Mouse (Mus musculus): ENCODE results near the gene Srf. TPM values are rescaled to one million over a fixed set of nuclear protein-coding genes. Genes with fewer than 3 reads are reported as not detected.

Srf gene
- polyA plus RNA-seq, 1 experiment from 2014 or later: 17.8 TPM

- Histone ChIP-seq H3K4me1 (ENCODE audit: control insufficient read depth in 2 of 2, insufficient read depth in 2 of 2, low read length in 2 of 2) (peaks cover 15 to 26% of the 10 kb centered on the region in 2 experiments), H3K9ac (ENCODE audit: low read length) (peak overlapping the region; percentile 9), H3K36me3 (ENCODE audit: control insufficient read depth, insufficient read depth, low read length) (peaks cover 31% of the 10 kb centered on the region), H3K27ac (replicated peaks in 1 of 2; ENCODE audit: control insufficient read depth in 1 of 2, insufficient read depth in 1 of 2, low read depth in 2 of 2, low read length in 2 of 2) (peak overlapping the region; percentile 69 to 73; a peak in 3 of 4 replicates), H3K27me3 (ENCODE audit: control insufficient read depth, insufficient read depth, low read length) (no peaks in the 10 kb centered on the region), H3K9me3 (ENCODE audit: control insufficient read depth, low read length) (no peaks in the 10 kb centered on the region), H3K4me3 (ENCODE audit: control insufficient read depth in 1 of 2, insufficient read depth in 1 of 2, low read depth in 1 of 2, low read length in 2 of 2) (no peak overlapping the region), H3K4me2 (ENCODE audit: low read length) (no peak overlapping the region)
- 87% methylated on average over 6 of the region's 6 CpGs for WGBS
- no peak for ATAC-seq (ENCODE audit: insufficient number of reproducible peaks, insufficient read depth, low FRiP score, low read depth)
Observed at GRCm38 (mm10) chr17:46595336-46595735, 39.4 kb upstream of the Srf start.

- no peak overlapping the region for H3K4me2 ChIP-seq (ENCODE audit: low read length)
- ATAC-seq (ENCODE audit: insufficient number of reproducible peaks, insufficient read depth, low FRiP score, low read depth): no peak
- no peak overlapping the region for H3K4me3 ChIP-seq (ENCODE audit: control insufficient read depth in 1 of 2, insufficient read depth in 1 of 2, low read depth in 1 of 2, low read length in 2 of 2)
- H3K4me1 ChIP-seq (ENCODE audit: control insufficient read depth in 2 of 2, insufficient read depth in 2 of 2, low read length in 2 of 2): peaks cover 15 to 26% of the 10 kb centered on the region in 2 experiments
- peak overlapping the region; percentile 9 for H3K9ac ChIP-seq (ENCODE audit: low read length)
- peaks cover 38% of the 10 kb centered on the region for H3K36me3 ChIP-seq (ENCODE audit: control insufficient read depth, insufficient read depth, low read length)
- WGBS: 11% methylated on average over 9 of the region's 9 CpGs
- H3K9me3 ChIP-seq (ENCODE audit: control insufficient read depth, low read length): no peaks in the 10 kb centered on the region
- peak overlapping the region; percentile 69 to 73 for H3K27ac ChIP-seq (replicated peaks in 1 of 2; ENCODE audit: control insufficient read depth in 1 of 2, insufficient read depth in 1 of 2, low read depth in 2 of 2, low read length in 2 of 2)
- no peaks in the 10 kb centered on the region for H3K27me3 ChIP-seq (ENCODE audit: control insufficient read depth, insufficient read depth, low read length)
Observed at GRCm38 (mm10) chr17:46594606-46595005, 38.6 kb upstream of the Srf start.

GRCm38 (mm10) chr17:46593124-46593523 lies 37.1 kb upstream of the Srf start:
- ATAC-seq (ENCODE audit: insufficient number of reproducible peaks, insufficient read depth, low FRiP score, low read depth): no peak
- Histone ChIP-seq H3K4me1 (ENCODE audit: control insufficient read depth in 2 of 2, insufficient read depth in 2 of 2, low read length in 2 of 2) (peaks cover 15 to 20% of the 10 kb centered on the region in 2 experiments), H3K27ac (replicated peaks in 1 of 2; ENCODE audit: control insufficient read depth in 1 of 2, insufficient read depth in 1 of 2, low read depth in 2 of 2, low read length in 2 of 2) (no peak overlapping the region), H3K36me3 (ENCODE audit: control insufficient read depth, insufficient read depth, low read length) (peaks cover 52% of the 10 kb centered on the region), H3K4me2 (ENCODE audit: low read length) (no peak overlapping the region), H3K4me3 (ENCODE audit: control insufficient read depth in 1 of 2, insufficient read depth in 1 of 2, low read depth in 1 of 2, low read length in 2 of 2) (no peak overlapping the region), H3K9ac (ENCODE audit: low read length) (no peak overlapping the region), H3K9me3 (ENCODE audit: control insufficient read depth, low read length) (no peaks in the 10 kb centered on the region), H3K27me3 (ENCODE audit: control insufficient read depth, insufficient read depth, low read length) (no peaks in the 10 kb centered on the region)
- 84% methylated on average over 4 of the region's 4 CpGs for WGBS

- ATAC-seq (ENCODE audit: insufficient number of reproducible peaks, insufficient read depth, low FRiP score, low read depth): no peak
Observed at GRCm38 (mm10) chr17:46591406-46591805, 35.4 kb upstream of the Srf start.

GRCm38 (mm10) chr17:46590439-46590838 lies 34.5 kb upstream of the Srf start:
- H3K4me3 ChIP-seq (ENCODE audit: control insufficient read depth in 1 of 2, insufficient read depth in 1 of 2, low read depth in 1 of 2, low read length in 2 of 2): no peak overlapping the region
- peaks cover 15 to 16% of the 10 kb centered on the region in 2 experiments for H3K4me1 ChIP-seq (ENCODE audit: control insufficient read depth in 2 of 2, insufficient read depth in 2 of 2, low read length in 2 of 2)
- H3K27me3 ChIP-seq (ENCODE audit: control insufficient read depth, insufficient read depth, low read length): no peaks in the 10 kb centered on the region
- no peak for ATAC-seq (ENCODE audit: insufficient number of reproducible peaks, insufficient read depth, low FRiP score, low read depth)
- no peak overlapping the region for H3K9ac ChIP-seq (ENCODE audit: low read length)
- no peak overlapping the region for H3K4me2 ChIP-seq (ENCODE audit: low read length)
- H3K9me3 ChIP-seq (ENCODE audit: control insufficient read depth, low read length): no peaks in the 10 kb centered on the region
- H3K36me3 ChIP-seq (ENCODE audit: control insufficient read depth, insufficient read depth, low read length): peaks cover 57% of the 10 kb centered on the region
- WGBS: 92% methylated on average over 7 of the region's 7 CpGs
- no peak overlapping the region for H3K27ac ChIP-seq (replicated peaks in 1 of 2; ENCODE audit: control insufficient read depth in 1 of 2, insufficient read depth in 1 of 2, low read depth in 2 of 2, low read length in 2 of 2)

More at GRCm38 (mm10) chr17:46591406-46591805, 35.4 kb upstream of the Srf start:
- Histone ChIP-seq H3K9ac (ENCODE audit: low read length) (no peak overlapping the region), H3K4me3 (ENCODE audit: control insufficient read depth in 1 of 2, insufficient read depth in 1 of 2, low read depth in 1 of 2, low read length in 2 of 2) (no peak overlapping the region), H3K4me1 (ENCODE audit: control insufficient read depth in 2 of 2, insufficient read depth in 2 of 2, low read length in 2 of 2) (peaks cover 15 to 18% of the 10 kb centered on the region in 2 experiments), H3K36me3 (ENCODE audit: control insufficient read depth, insufficient read depth, low read length) (peaks cover 47% of the 10 kb centered on the region), H3K27ac (replicated peaks in 1 of 2; ENCODE audit: control insufficient read depth in 1 of 2, insufficient read depth in 1 of 2, low read depth in 2 of 2, low read length in 2 of 2) (no peak overlapping the region), H3K4me2 (ENCODE audit: low read length) (no peak overlapping the region), H3K9me3 (ENCODE audit: control insufficient read depth, low read length) (no peaks in the 10 kb centered on the region), H3K27me3 (ENCODE audit: control insufficient read depth, insufficient read depth, low read length) (no peaks in the 10 kb centered on the region)
- 77% methylated on average over 19 of the region's 19 CpGs for WGBS

GRCm38 (mm10) chr17:46589635-46590314 lies 33.8 kb upstream of the Srf start:
- ATAC-seq (ENCODE audit: insufficient number of reproducible peaks, insufficient read depth, low FRiP score, low read depth): no peak
- H3K36me3 ChIP-seq (ENCODE audit: control insufficient read depth, insufficient read depth, low read length): peaks cover 64% of the 10 kb centered on the region
- no peak overlapping the region for H3K9ac ChIP-seq (ENCODE audit: low read length)
- H3K27ac ChIP-seq (replicated peaks in 1 of 2; ENCODE audit: control insufficient read depth in 1 of 2, insufficient read depth in 1 of 2, low read depth in 2 of 2, low read length in 2 of 2): no peak overlapping the region
- peaks cover 9% of the 10 kb centered on the region in 2 experiments for H3K4me1 ChIP-seq (ENCODE audit: control insufficient read depth in 2 of 2, insufficient read depth in 2 of 2, low read length in 2 of 2)
- no peaks in the 10 kb centered on the region for H3K27me3 ChIP-seq (ENCODE audit: control insufficient read depth, insufficient read depth, low read length)
- WGBS: 84% methylated on average over 16 of the region's 16 CpGs
- no peak overlapping the region for H3K4me3 ChIP-seq (ENCODE audit: control insufficient read depth in 1 of 2, insufficient read depth in 1 of 2, low read depth in 1 of 2, low read length in 2 of 2)
- H3K9me3 ChIP-seq (ENCODE audit: control insufficient read depth, low read length): no peaks in the 10 kb centered on the region
- H3K4me2 ChIP-seq (ENCODE audit: low read length): no peak overlapping the region

GRCm38 (mm10) chr17:46588913-46589312 lies 32.9 kb upstream of the Srf start:
- peaks cover 3 to 4% of the 10 kb centered on the region in 2 experiments; a peak in 3 of 4 replicates for H3K4me1 ChIP-seq (ENCODE audit: control insufficient read depth in 2 of 2, insufficient read depth in 2 of 2, low read length in 2 of 2)
- no peak overlapping the region for H3K9ac ChIP-seq (ENCODE audit: low read length)
- ATAC-seq (ENCODE audit: insufficient number of reproducible peaks, insufficient read depth, low FRiP score, low read depth): no peak
- peaks cover 68% of the 10 kb centered on the region for H3K36me3 ChIP-seq (ENCODE audit: control insufficient read depth, insufficient read depth, low read length)
- no peak overlapping the region for H3K4me3 ChIP-seq (ENCODE audit: control insufficient read depth in 1 of 2, insufficient read depth in 1 of 2, low read depth in 1 of 2, low read length in 2 of 2)
- no peak overlapping the region for H3K27ac ChIP-seq (replicated peaks in 1 of 2; ENCODE audit: control insufficient read depth in 1 of 2, insufficient read depth in 1 of 2, low read depth in 2 of 2, low read length in 2 of 2)
- H3K9me3 ChIP-seq (ENCODE audit: control insufficient read depth, low read length): no peaks in the 10 kb centered on the region
- H3K27me3 ChIP-seq (ENCODE audit: control insufficient read depth, insufficient read depth, low read length): no peaks in the 10 kb centered on the region
- 87% methylated on average over 6 of the region's 6 CpGs for WGBS
- no peak overlapping the region for H3K4me2 ChIP-seq (ENCODE audit: low read length)

- Histone ChIP-seq H3K9ac (ENCODE audit: low read length) (no peak overlapping the region), H3K9me3 (ENCODE audit: control insufficient read depth, low read length) (no peaks in the 10 kb centered on the region), H3K4me1 (ENCODE audit: control insufficient read depth in 2 of 2, insufficient read depth in 2 of 2, low read length in 2 of 2) (peaks cover 2 to 3% of the 10 kb centered on the region in 2 experiments; a peak in 3 of 4 replicates), H3K27ac (replicated peaks in 1 of 2; ENCODE audit: control insufficient read depth in 1 of 2, insufficient read depth in 1 of 2, low read depth in 2 of 2, low read length in 2 of 2) (no peak overlapping the region), H3K4me3 (ENCODE audit: control insufficient read depth in 1 of 2, insufficient read depth in 1 of 2, low read depth in 1 of 2, low read length in 2 of 2) (no peak overlapping the region), H3K4me2 (ENCODE audit: low read length) (no peak overlapping the region), H3K36me3 (ENCODE audit: control insufficient read depth, insufficient read depth, low read length) (peaks cover 69% of the 10 kb centered on the region), H3K27me3 (ENCODE audit: control insufficient read depth, insufficient read depth, low read length) (no peaks in the 10 kb centered on the region)
- no peak for ATAC-seq (ENCODE audit: insufficient number of reproducible peaks, insufficient read depth, low FRiP score, low read depth)
- 83% methylated on average over 9 of the region's 9 CpGs for WGBS
Observed at GRCm38 (mm10) chr17:46588173-46588572, 32.2 kb upstream of the Srf start.
